Comparison of ENCODE assay signal across 28 mouse cellular contexts in genomic region chr5:28838141-28838925, GRCm38 (mm10).
A peak's percentile ranks its signal among the peaks of the same experiment; 100 is the strongest.
DNase-seq lines count a peak whose midpoint lies in the region; ATAC-seq lines count a peak whose summit lies in the region.
"Had no signal": no experiment of that assay in that cellular context is flagged by ENCODE, and none has a peak within 500 bp of the region (broad histone marks: within the 10 kb centered on the region; RNA-seq: fewer than 3 reads in every experiment).

No protein-coding gene starts in this region.

- no peaks in the 10 kb centered on the region for H3K9me3 ChIP-seq in midbrain, embryonic 14.5 days (ENCODE audit: control insufficient read depth, low read length)
- H3K9me3 ChIP-seq in midbrain, embryonic 10.5 days (replicated peaks): no peaks in the 10 kb centered on the region
- H3K9me3 ChIP-seq: embryonic facial prominence, embryonic 12.5 days; hindbrain, embryonic 12.5 days; limb, embryonic 13.5 days; lung, embryonic 15.5 days; megakaryocyte, embryonic 14.5 days; neural tube, embryonic 12.5 days had no signal

- no peaks in the 10 kb centered on the region for H3K4me1 ChIP-seq in midbrain, embryonic 14.5 days (ENCODE audit: control insufficient read depth, insufficient read depth, low read length)
- H3K4me1 ChIP-seq in midbrain, embryonic 10.5 days: no peaks in the 10 kb centered on the region
- H3K4me1 ChIP-seq: embryonic facial prominence, embryonic 12.5 days; hindbrain, embryonic 12.5 days; lung, embryonic 15.5 days; megakaryocyte, embryonic 14.5 days; neural tube, embryonic 12.5 days had no signal

- ATAC-seq in midbrain, embryonic 14.5 days (ENCODE audit: low FRiP score, low TSS enrichment): no peak
- no peak for ATAC-seq in megakaryocyte-erythroid progenitor cell, adult 5-6 weeks (replicated peaks; ENCODE audit: low FRiP score, low TSS enrichment, poor library complexity, severe bottlenecking)
- ATAC-seq: forebrain, embryonic 14.5 days; midbrain, embryonic 16.5 days had no signal

- H3K9ac ChIP-seq in midbrain, embryonic 14.5 days (replicated peaks; ENCODE audit: low read length): no peak overlapping the region
- H3K9ac ChIP-seq: embryonic facial prominence, embryonic 12.5 days; hindbrain, embryonic 12.5 days; limb, embryonic 13.5 days; lung, embryonic 15.5 days; neural tube, embryonic 12.5 days had no signal

- no peaks in the 10 kb centered on the region for H3K27me3 ChIP-seq in midbrain, embryonic 14.5 days (ENCODE audit: control insufficient read depth, insufficient read depth, low read length)
- H3K27me3 ChIP-seq in midbrain, embryonic 10.5 days (ENCODE audit: low read depth, poor library complexity, severe bottlenecking): no peaks in the 10 kb centered on the region
- H3K27me3 ChIP-seq: embryonic facial prominence, embryonic 12.5 days; hindbrain, embryonic 12.5 days; limb, embryonic 13.5 days; lung, embryonic 15.5 days; megakaryocyte, embryonic 14.5 days; neural tube, embryonic 12.5 days had no signal

- peak; percentile 41 for DNase-seq in midbrain, embryonic 14.5 days
- no peak for DNase-seq in midbrain, embryonic 10.5 days (ENCODE audit: low spot score)
- DNase-seq in cerebellum, adult 11-12 months: peak; percentile 31
- DNase-seq in cerebellum, adult 9-10 months: peak; percentile 36
- peak; percentile 13 to 20 for DNase-seq in cerebellum, postnatal 36 days
- DNase-seq in urinary bladder, postnatal 4 days (ENCODE audit: low spot score in 2 of 2): no peak
- DNase-seq in urinary bladder, adult 18-20 months (ENCODE audit: low spot score in 2 of 2): no peak
- DNase-seq: adrenal gland, postnatal 25 days; gastrocnemius, postnatal 14 days; heart, postnatal 36 days; kidney, adult 11 months; kidney, postnatal 14 days; layer of hippocampus, adult 9-11 months; right cerebral cortex, adult 18-20 months; spleen, adult 18-20 months; thymus, postnatal 14 days had no signal

- no peak overlapping the region for H3K4me3 ChIP-seq in midbrain, embryonic 14.5 days (replicated peaks; ENCODE audit: low read depth, low read length)
- H3K4me3 ChIP-seq in midbrain, embryonic 10.5 days: no peak overlapping the region
- H3K4me3 ChIP-seq: embryonic facial prominence, embryonic 12.5 days; hindbrain, embryonic 12.5 days; limb, embryonic 13.5 days; lung, embryonic 15.5 days; megakaryocyte, embryonic 14.5 days; myocyte; neural tube, embryonic 12.5 days had no signal

- H3K36me3 ChIP-seq in midbrain, embryonic 14.5 days (ENCODE audit: control insufficient read depth, insufficient read depth, low read length): no peaks in the 10 kb centered on the region
- H3K36me3 ChIP-seq in midbrain, embryonic 10.5 days: no peaks in the 10 kb centered on the region
- H3K36me3 ChIP-seq: embryonic facial prominence, embryonic 12.5 days; hindbrain, embryonic 12.5 days; limb, embryonic 13.5 days; lung, embryonic 15.5 days; neural tube, embryonic 12.5 days had no signal

- no peak overlapping the region for H3K4me2 ChIP-seq in midbrain, embryonic 14.5 days (ENCODE audit: low read length)
- H3K4me2 ChIP-seq: embryonic facial prominence, embryonic 12.5 days; heart, embryonic 11.5 days; hindbrain, embryonic 12.5 days; limb, embryonic 13.5 days; liver, embryonic 11.5 days; lung, embryonic 15.5 days; neural tube, embryonic 12.5 days had no signal

- H3K27ac ChIP-seq in midbrain, embryonic 14.5 days (replicated peaks; ENCODE audit: low read depth, low read length): no peak overlapping the region
- H3K27ac ChIP-seq in midbrain, embryonic 10.5 days (replicated peaks): no peak overlapping the region
- H3K27ac ChIP-seq: embryonic facial prominence, embryonic 12.5 days; hindbrain, embryonic 12.5 days; limb, embryonic 13.5 days; lung, embryonic 15.5 days; neural tube, embryonic 12.5 days had no signal

- WGBS in midbrain, embryonic 14.5 days: 65% methylated on average over 12 of the region's 12 CpGs
- 87% methylated on average over 12 of the region's 12 CpGs for WGBS in midbrain, embryonic 10.5 days

Comparison
In these comparisons a context has a peak if more than half of its experiments do, and no peak if none do; other contexts are left out.
1. DNase-seq: peak in midbrain, embryonic 14.5 days (single experiment), cerebellum, adult 11-12 months (single experiment), cerebellum, adult 9-10 months (single experiment) and cerebellum, postnatal 36 days (2 of 2); none in midbrain, embryonic 10.5 days (single experiment), urinary bladder, postnatal 4 days (0 of 2) and urinary bladder, adult 18-20 months (0 of 2).